Mouse (Mus musculus) thymus, postnatal 0 days (tissue): ENCODE measurements around the gene Vav2. TPM values are rescaled to one million over a fixed set of nuclear protein-coding genes. Genes with fewer than 3 reads are reported as not detected.

Source experiments
- DNase-seq: peaks from one replicate; pipeline ENCODE4 v3.0.0-alpha.2; 2015; ENCODE audit warnings: low spot score
- polyA plus RNA-seq: library from polyadenylated mRNA; unstranded; fragments of >200 nt; fragmentation: Nextera tagmentation; extraction: Ambion mirVana; gene quantifications from 2 replicates; pipeline ENCODE4 v1.2.1, GENCODE M21; 2015

The Vav2 gene
- polyA plus RNA-seq, 1 experiment from 2014 or later = 7.9 TPM

GRCm38 (mm10) chr2:27410518-27411140 lies 16.2 kb downstream of the Vav2 start:
- no peak for DNase-seq

GRCm38 (mm10) chr2:27408194-27408593 lies 18.6 kb downstream of the Vav2 start:
- no peak for DNase-seq

GRCm38 (mm10) chr2:27406928-27407327 lies 19.9 kb downstream of the Vav2 start:
- no peak for DNase-seq

GRCm38 (mm10) chr2:27405094-27405884 lies 21.5 kb downstream of the Vav2 start:
- DNase-seq = no peak

GRCm38 (mm10) chr2:27404375-27405093 lies 22.3 kb downstream of the Vav2 start:
- no peak for DNase-seq

GRCm38 (mm10) chr2:27401544-27401943 lies 25.3 kb downstream of the Vav2 start:
- no peak for DNase-seq

- no peak for DNase-seq
Measured at GRCm38 (mm10) chr2:27400083-27400482, 26.8 kb downstream of the Vav2 start.

GRCm38 (mm10) chr2:27396656-27397440 lies 30.0 kb downstream of the Vav2 start:
- DNase-seq = no peak

- no peak for DNase-seq
Measured at GRCm38 (mm10) chr2:27394158-27394832, 32.5 kb downstream of the Vav2 start.

GRCm38 (mm10) chr2:27392278-27392677 lies 34.6 kb downstream of the Vav2 start:
- DNase-seq = no peak

- no peak for DNase-seq
Measured at GRCm38 (mm10) chr2:27390775-27391174, 36.1 kb downstream of the Vav2 start.

- DNase-seq = no peak
Measured at GRCm38 (mm10) chr2:27390325-27390724, 36.5 kb downstream of the Vav2 start.

GRCm38 (mm10) chr2:27389272-27390162 lies 37.3 kb downstream of the Vav2 start:
- no peak for DNase-seq

- no peak for DNase-seq
Measured at GRCm38 (mm10) chr2:27387209-27387608, 39.6 kb downstream of the Vav2 start.

GRCm38 (mm10) chr2:27381698-27382097 lies 45.1 kb downstream of the Vav2 start:
- no peak for DNase-seq

GRCm38 (mm10) chr2:27381254-27381653 lies 45.6 kb downstream of the Vav2 start:
- DNase-seq = no peak

- DNase-seq = peak; percentile 83
Measured at GRCm38 (mm10) chr2:27377876-27378275, 49.0 kb downstream of the Vav2 start.

- DNase-seq = no peak
Measured at GRCm38 (mm10) chr2:27377164-27377563, 49.7 kb downstream of the Vav2 start.

- no peak for DNase-seq
Measured at GRCm38 (mm10) chr2:27375141-27375540, 51.7 kb downstream of the Vav2 start.

- no peak for DNase-seq
Measured at GRCm38 (mm10) chr2:27373349-27373748, 53.5 kb downstream of the Vav2 start.
